Mouse (Mus musculus): ENCODE measurements around the gene Art3.
A peak's percentile ranks its signal among the peaks of the same experiment; 100 is the strongest.

DNA sequence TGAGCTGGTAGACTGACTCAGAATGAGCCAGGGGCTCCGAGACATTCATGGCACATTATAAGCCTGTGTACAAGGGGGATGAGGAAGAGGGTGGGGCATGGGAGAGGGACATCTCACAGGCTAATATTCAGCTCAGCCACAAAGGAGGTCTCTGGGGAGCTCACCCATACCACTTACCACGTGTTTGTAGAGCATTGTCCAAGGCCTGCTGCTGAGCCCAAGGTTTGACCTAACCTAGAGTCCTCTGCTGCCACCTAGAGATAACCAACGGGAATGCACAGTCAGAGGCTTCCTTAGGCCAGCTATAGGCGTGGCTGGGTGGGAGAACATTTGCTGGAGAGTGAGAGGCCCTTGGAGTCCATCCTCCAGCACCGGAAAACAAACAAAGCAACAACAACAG, 66.5 kb downstream of the Art3 start:
- TF ChIP-seq CTCF (IDR thresholded peaks at IDR 0.05; ENCODE audit: control insufficient read depth, insufficient read depth, low read length): peak; percentile 87
- no peak for TF ChIP-seq POLR2A (IDR thresholded peaks at IDR 0.05; ENCODE audit: borderline replicate concordance, control insufficient read depth, low read depth, low read length)
